Mouse (Mus musculus) intestine, postnatal 0 days (tissue): ENCODE measurements around the gene Gm43720. TPM values are rescaled to one million over a fixed set of nuclear protein-coding genes. Genes with fewer than 3 reads are reported as not detected.

Experiments
- ATAC-seq: fragments of 200-750 bp; cut with Nextera tagmentation; 2 replicates; pipeline ENCODE4 v1.8.0; 2017; ENCODE audit warnings: mild to moderate bottlenecking, moderate TSS enrichment, moderate library complexity
- H3K27ac ChIP-seq: fragments of 300-500 bp; sonication (generic); 2 replicates; pipeline ENCODE4 v1.5.1; 2014; ENCODE audit warnings: mild to moderate bottlenecking, low read depth, low read length, moderate library complexity
- H3K27me3 ChIP-seq: fragments of 300-500 bp; sonication (generic); replicated peaks from 2 replicates; pipeline ENCODE4 v1.6.1; 2014; ENCODE audit warnings: low read length, mixed read lengths; ENCODE audit not compliant: control insufficient read depth, insufficient read depth
- H3K36me3 ChIP-seq: fragments of 300-500 bp; sonication (generic); 2 replicates; pipeline ENCODE4 v1.6.1; 2014; ENCODE audit warnings: mild to moderate bottlenecking, moderate library complexity; ENCODE audit not compliant: control insufficient read depth, insufficient read depth
- H3K4me1 ChIP-seq: fragments of 300-500 bp; sonication (generic); replicated peaks from 2 replicates; pipeline ENCODE4 v1.6.1; 2014; ENCODE audit warnings: antibody characterized with exemption, low read length, mixed read lengths; ENCODE audit not compliant: control insufficient read depth, insufficient read depth
- H3K4me2 ChIP-seq: fragments of 300-500 bp; sonication (generic); replicated peaks from 2 replicates; pipeline ENCODE4 v1.6.1; 2014; ENCODE audit warnings: low read depth, mild to moderate bottlenecking, moderate library complexity
- H3K4me3 ChIP-seq: fragments of 300-500 bp; sonication (generic); 2 replicates; pipeline ENCODE4 v1.5.1; 2014; ENCODE audit warnings: low read depth, low read length
- H3K9ac ChIP-seq: fragments of 300-500 bp; sonication (generic); 2 replicates; pipeline ENCODE4 v1.6.1; 2014; ENCODE audit warnings: mild to moderate bottlenecking, low read depth, low read length
- H3K9me3 ChIP-seq: fragments of 300-500 bp; sonication (generic); 2 replicates; pipeline ENCODE4 v1.6.1; 2016; ENCODE audit warnings: mixed run types; ENCODE audit not compliant: control insufficient read depth
- CTCF ChIP-seq: sonication (generic); IDR thresholded peaks from 2 replicates; pipeline ENCODE4 v1.5.1; 2016; ENCODE audit warnings: low read depth, mild to moderate bottlenecking, control low read depth, antibody characterized with exemption, moderate library complexity
- WGBS: fragments of 180-500 bp; shearing (Covaris S2); extraction: QIAGEN DNeasy Blood & Tissue Kit; methylation state at CpG from one replicate; pipeline ENCODE4 v1.1.7; 2014; 5-methylcytosine and 5-hydroxymethylcytosine counted together
- polyA plus RNA-seq: library from polyadenylated mRNA; unstranded; fragments of >200 nt; fragmentation: Nextera tagmentation; extraction: Ambion mirVana; gene quantifications from 2 replicates; pipeline ENCODE4 v1.2.1, GENCODE M21; 2015

Gene Gm43720
- polyA plus RNA-seq, 1 experiment from 2014 or later: 0.07 TPM

GRCm38 (mm10) chr5:138283540-138283939 is 3.8 kb upstream of the Gm43720 start:
- Histone ChIP-seq H3K4me1 (no peaks in the 10 kb centered on the region), H3K9ac (no peak overlapping the region)
- 64% methylated on average over 1 of the region's 1 CpGs for WGBS

GRCm38 (mm10) chr5:138281798-138282197 is 2.0 kb upstream of the Gm43720 start:
- no peak overlapping the region for H3K4me2 ChIP-seq
- H3K4me3 ChIP-seq: no peak overlapping the region
- no peaks in the 10 kb centered on the region for H3K9me3 ChIP-seq
- WGBS: 80% methylated on average over 2 of the region's 2 CpGs
- H3K36me3 ChIP-seq: no peaks in the 10 kb centered on the region
- no peak overlapping the region for H3K9ac ChIP-seq
- H3K4me1 ChIP-seq: no peaks in the 10 kb centered on the region
- no peak for TF ChIP-seq CTCF
- no peak overlapping the region for H3K27ac ChIP-seq
- ATAC-seq: no peak
- no peaks in the 10 kb centered on the region for H3K27me3 ChIP-seq

More at GRCm38 (mm10) chr5:138283540-138283939, 3.8 kb upstream of the Gm43720 start:
- Histone ChIP-seq H3K4me2 (no peak overlapping the region), H3K9me3 (no peaks in the 10 kb centered on the region), H3K27ac (no peak overlapping the region), H3K36me3 (no peaks in the 10 kb centered on the region), H3K4me3 (no peak overlapping the region), H3K27me3 (no peaks in the 10 kb centered on the region)
- no peak for ATAC-seq
- TF ChIP-seq CTCF: peak; percentile 58

- H3K36me3 ChIP-seq: no peaks in the 10 kb centered on the region
- 93% methylated on average over 14 of the region's 15 CpGs for whole genome bisulfite sequencing
- no peaks in the 10 kb centered on the region for H3K9me3 ChIP-seq
- H3K9ac ChIP-seq: no peak overlapping the region
- H3K4me3 ChIP-seq: no peak overlapping the region
- H3K4me2 ChIP-seq: no peak overlapping the region
- no peaks in the 10 kb centered on the region for H3K27me3 ChIP-seq
- no peak for TF ChIP-seq CTCF
- no peak for ATAC-seq
- no peaks in the 10 kb centered on the region for H3K4me1 ChIP-seq
- H3K27ac ChIP-seq: no peak overlapping the region
Observed at GRCm38 (mm10) chr5:138280829-138281228, 1.1 kb upstream of the Gm43720 start.

- Histone ChIP-seq H3K9ac (no peak overlapping the region), H3K36me3 (no peaks in the 10 kb centered on the region), H3K27me3 (no peaks in the 10 kb centered on the region), H3K9me3 (no peaks in the 10 kb centered on the region), H3K4me1 (no peaks in the 10 kb centered on the region), H3K4me3 (peak overlapping the region; percentile 53; the same call in 1 of the 2 replicates), H3K4me2 (peak overlapping the region; percentile 88), H3K27ac (no peak overlapping the region)
- WGBS: 22% methylated on average over 26 of the region's 26 CpGs
- TF ChIP-seq CTCF: no peak
- no peak for ATAC-seq
Observed at GRCm38 (mm10) chr5:138280425-138280768, 639 bp upstream of the Gm43720 start.

- H3K9ac ChIP-seq: no peak overlapping the region
- no peak for ATAC-seq
- no peak overlapping the region for H3K4me3 ChIP-seq
- no peak overlapping the region for H3K4me2 ChIP-seq
- no peaks in the 10 kb centered on the region for H3K36me3 ChIP-seq
- no peak overlapping the region for H3K27ac ChIP-seq
- no peaks in the 10 kb centered on the region; the same call in 1 of the 2 replicates for H3K27me3 ChIP-seq
- H3K4me1 ChIP-seq: no peaks in the 10 kb centered on the region
- H3K9me3 ChIP-seq: no peaks in the 10 kb centered on the region
- WGBS: 84% methylated on average over 7 of the region's 7 CpGs
- no peak for TF ChIP-seq CTCF
Observed at GRCm38 (mm10) chr5:138277994-138278393, 1.8 kb downstream of the Gm43720 start.

GRCm38 (mm10) chr5:138275216-138276050 is 4.3 kb downstream of the Gm43720 start:
- WGBS: 47% methylated on average over 41 of the region's 41 CpGs
- no peak for TF ChIP-seq CTCF
- Histone ChIP-seq H3K4me2 (peak overlapping the region; percentile 53), H3K4me1 (no peaks in the 10 kb centered on the region), H3K4me3 (no peak overlapping the region), H3K27ac (no peak overlapping the region), H3K36me3 (no peaks in the 10 kb centered on the region), H3K27me3 (no peaks in the 10 kb centered on the region; the same call in 1 of the 2 replicates), H3K9me3 (no peaks in the 10 kb centered on the region), H3K9ac (no peak overlapping the region)
- no peak for ATAC-seq
